Mouse (Mus musculus): ENCODE measurements at regions not wholly inside any gene's neighbourhood (a gene's known extent, or its start where the extent isn't known, plus 50 kb on each side); places are given as distances from the start of the nearest gene placed in this dataset.
A peak's percentile ranks its signal among the peaks of the same experiment; 100 is the strongest.

- Histone ChIP-seq H3K27me3 (ENCODE audit: control insufficient read depth, insufficient read depth, low read length) (no peaks in the 10 kb centered on the region), H3K4me2 (ENCODE audit: low read depth, low read length) (no peak overlapping the region), H3K4me3 (replicated peaks; ENCODE audit: low read length) (no peak overlapping the region), H3K9me3 (replicated peaks; ENCODE audit: control insufficient read depth, low read length) (no peaks in the 10 kb centered on the region), H3K36me3 (ENCODE audit: control insufficient read depth, insufficient read depth, low read length) (no peaks in the 10 kb centered on the region), H3K9ac (ENCODE audit: low read length) (no peak overlapping the region), H3K27ac (ENCODE audit: low read length) (no peak overlapping the region), H3K4me1 (ENCODE audit: control insufficient read depth, insufficient read depth, low read length) (no peaks in the 10 kb centered on the region)
- 83% methylated on average over 8 of the region's 8 CpGs for WGBS
- ATAC-seq (ENCODE audit: insufficient read depth, low FRiP score): no peak
Measured at GRCm38 (mm10) chr2:57424879-57425278, 187.4 kb downstream of the Gpd2 start.

GRCm38 (mm10) chr2:57425439-57425838 is 188.0 kb downstream of the Gpd2 start:
- no peak overlapping the region for H3K9ac ChIP-seq (ENCODE audit: low read length)
- 83% methylated on average over 5 of the region's 5 CpGs for WGBS
- H3K4me2 ChIP-seq (ENCODE audit: low read depth, low read length): no peak overlapping the region
- no peaks in the 10 kb centered on the region for H3K4me1 ChIP-seq (ENCODE audit: control insufficient read depth, insufficient read depth, low read length)
- no peaks in the 10 kb centered on the region for H3K27me3 ChIP-seq (ENCODE audit: control insufficient read depth, insufficient read depth, low read length)
- no peaks in the 10 kb centered on the region for H3K36me3 ChIP-seq (ENCODE audit: control insufficient read depth, insufficient read depth, low read length)
- H3K9me3 ChIP-seq (replicated peaks; ENCODE audit: control insufficient read depth, low read length): no peaks in the 10 kb centered on the region
- H3K4me3 ChIP-seq (replicated peaks; ENCODE audit: low read length): no peak overlapping the region
- ATAC-seq (ENCODE audit: insufficient read depth, low FRiP score): no peak
- H3K27ac ChIP-seq (ENCODE audit: low read length): no peak overlapping the region

- ATAC-seq (ENCODE audit: insufficient read depth, low FRiP score): no peak
- Histone ChIP-seq H3K9ac (ENCODE audit: low read length) (no peak overlapping the region), H3K4me1 (ENCODE audit: control insufficient read depth, insufficient read depth, low read length) (no peaks in the 10 kb centered on the region), H3K9me3 (replicated peaks; ENCODE audit: control insufficient read depth, low read length) (no peaks in the 10 kb centered on the region), H3K27me3 (ENCODE audit: control insufficient read depth, insufficient read depth, low read length) (no peaks in the 10 kb centered on the region), H3K36me3 (ENCODE audit: control insufficient read depth, insufficient read depth, low read length) (no peaks in the 10 kb centered on the region), H3K4me2 (ENCODE audit: low read depth, low read length) (no peak overlapping the region), H3K4me3 (replicated peaks; ENCODE audit: low read length) (no peak overlapping the region), H3K27ac (ENCODE audit: low read length) (no peak overlapping the region)
- 91% methylated on average over 6 of the region's 6 CpGs for WGBS
Measured at GRCm38 (mm10) chr2:57450996-57451770, 213.7 kb downstream of the Gpd2 start.

- no peak overlapping the region for H3K27ac ChIP-seq (ENCODE audit: low read length)
- no peaks in the 10 kb centered on the region for H3K4me1 ChIP-seq (ENCODE audit: control insufficient read depth, insufficient read depth, low read length)
- H3K4me3 ChIP-seq (replicated peaks; ENCODE audit: low read length): no peak overlapping the region
- no peaks in the 10 kb centered on the region for H3K27me3 ChIP-seq (ENCODE audit: control insufficient read depth, insufficient read depth, low read length)
- H3K9ac ChIP-seq (ENCODE audit: low read length): no peak overlapping the region
- no peaks in the 10 kb centered on the region for H3K9me3 ChIP-seq (replicated peaks; ENCODE audit: control insufficient read depth, low read length)
- no peak overlapping the region for H3K4me2 ChIP-seq (ENCODE audit: low read depth, low read length)
- H3K36me3 ChIP-seq (ENCODE audit: control insufficient read depth, insufficient read depth, low read length): no peaks in the 10 kb centered on the region
- 64% methylated on average over 5 of the region's 5 CpGs for WGBS
- ATAC-seq (ENCODE audit: insufficient read depth, low FRiP score): peak; percentile 50; the same call in 1 of the 2 replicates
Measured at GRCm38 (mm10) chr2:57453896-57454679, 216.7 kb downstream of the Gpd2 start.

- Histone ChIP-seq H3K27ac (ENCODE audit: low read length) (no peak overlapping the region), H3K27me3 (ENCODE audit: control insufficient read depth, insufficient read depth, low read length) (no peaks in the 10 kb centered on the region), H3K9me3 (replicated peaks; ENCODE audit: control insufficient read depth, low read length) (no peaks in the 10 kb centered on the region), H3K36me3 (ENCODE audit: control insufficient read depth, insufficient read depth, low read length) (no peaks in the 10 kb centered on the region), H3K4me1 (ENCODE audit: control insufficient read depth, insufficient read depth, low read length) (no peaks in the 10 kb centered on the region), H3K9ac (ENCODE audit: low read length) (no peak overlapping the region), H3K4me2 (ENCODE audit: low read depth, low read length) (no peak overlapping the region), H3K4me3 (replicated peaks; ENCODE audit: low read length) (no peak overlapping the region)
- ATAC-seq (ENCODE audit: insufficient read depth, low FRiP score): no peak
- 81% methylated on average over 2 of the region's 2 CpGs for WGBS
Measured at GRCm38 (mm10) chr2:57459901-57460300, 222.5 kb downstream of the Gpd2 start.

- no peak for ATAC-seq (ENCODE audit: insufficient read depth, low FRiP score)
- H3K36me3 ChIP-seq (ENCODE audit: control insufficient read depth, insufficient read depth, low read length): no peaks in the 10 kb centered on the region
- no peak overlapping the region for H3K9ac ChIP-seq (ENCODE audit: low read length)
- no peak overlapping the region for H3K27ac ChIP-seq (ENCODE audit: low read length)
- WGBS: 77% methylated on average over 3 of the region's 3 CpGs
- no peak overlapping the region for H3K4me3 ChIP-seq (replicated peaks; ENCODE audit: low read length)
- no peaks in the 10 kb centered on the region for H3K9me3 ChIP-seq (replicated peaks; ENCODE audit: control insufficient read depth, low read length)
- no peaks in the 10 kb centered on the region for H3K4me1 ChIP-seq (ENCODE audit: control insufficient read depth, insufficient read depth, low read length)
- H3K27me3 ChIP-seq (ENCODE audit: control insufficient read depth, insufficient read depth, low read length): no peaks in the 10 kb centered on the region
- H3K4me2 ChIP-seq (ENCODE audit: low read depth, low read length): no peak overlapping the region
Measured at GRCm38 (mm10) chr2:57473873-57474272, 236.4 kb downstream of the Gpd2 start.

- ATAC-seq (ENCODE audit: insufficient read depth, low FRiP score): no peak
- 60% methylated on average over 4 of the region's 4 CpGs for WGBS
- H3K27me3 ChIP-seq (ENCODE audit: control insufficient read depth, insufficient read depth, low read length): no peaks in the 10 kb centered on the region
Measured at GRCm38 (mm10) chr2:57492116-57492515, 254.7 kb downstream of the Gpd2 start.

GRCm38 (mm10) chr2:57492914-57493621 is 255.6 kb downstream of the Gpd2 start:
- WGBS: 80% methylated on average over 6 of the region's 6 CpGs
- Histone ChIP-seq H3K9me3 (replicated peaks; ENCODE audit: control insufficient read depth, low read length) (no peaks in the 10 kb centered on the region), H3K27me3 (ENCODE audit: control insufficient read depth, insufficient read depth, low read length) (no peaks in the 10 kb centered on the region), H3K4me1 (ENCODE audit: control insufficient read depth, insufficient read depth, low read length) (no peaks in the 10 kb centered on the region), H3K4me2 (ENCODE audit: low read depth, low read length) (no peak overlapping the region), H3K4me3 (replicated peaks; ENCODE audit: low read length) (no peak overlapping the region), H3K36me3 (ENCODE audit: control insufficient read depth, insufficient read depth, low read length) (no peaks in the 10 kb centered on the region), H3K27ac (ENCODE audit: low read length) (no peak overlapping the region), H3K9ac (ENCODE audit: low read length) (no peak overlapping the region)
- ATAC-seq (ENCODE audit: insufficient read depth, low FRiP score): no peak

More at GRCm38 (mm10) chr2:57492116-57492515, 254.7 kb downstream of the Gpd2 start:
- Histone ChIP-seq H3K4me3 (replicated peaks; ENCODE audit: low read length) (no peak overlapping the region), H3K27ac (ENCODE audit: low read length) (no peak overlapping the region), H3K9ac (ENCODE audit: low read length) (no peak overlapping the region), H3K9me3 (replicated peaks; ENCODE audit: control insufficient read depth, low read length) (no peaks in the 10 kb centered on the region), H3K4me2 (ENCODE audit: low read depth, low read length) (no peak overlapping the region), H3K36me3 (ENCODE audit: control insufficient read depth, insufficient read depth, low read length) (no peaks in the 10 kb centered on the region), H3K4me1 (ENCODE audit: control insufficient read depth, insufficient read depth, low read length) (no peaks in the 10 kb centered on the region)
